In the genomic region with DNA sequence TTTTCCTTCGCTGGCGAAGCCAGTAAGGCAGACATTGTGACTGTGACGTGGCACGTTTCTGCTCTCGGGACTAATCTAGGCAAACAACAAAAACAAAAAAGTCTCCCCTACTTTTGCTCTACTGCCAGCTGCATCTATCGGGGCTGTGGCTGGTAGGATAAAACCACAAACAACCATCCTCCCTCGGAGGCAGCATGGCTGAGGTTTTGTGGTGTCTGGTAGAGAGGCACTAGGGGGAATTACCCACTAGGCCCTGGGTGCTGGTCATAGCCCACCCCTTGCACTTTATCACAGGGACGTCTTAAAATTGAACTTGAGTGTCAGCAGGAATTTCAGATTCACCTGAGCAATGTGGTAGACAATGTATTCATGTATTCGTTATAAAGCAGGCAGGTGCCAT, we compare ENCODE assay signal across 16 mouse cellular contexts.
"Had no signal": no experiment of that assay in that cellular context is flagged by ENCODE, and none has a peak within 500 bp of the region (broad histone marks: within the 10 kb centered on the region; RNA-seq: fewer than 3 reads in every experiment).

No protein-coding gene starts in this region.

- H3K4me1 ChIP-seq: midbrain, embryonic 10.5 days; midbrain, embryonic 12.5 days; neural tube, embryonic 12.5 days; stomach, embryonic 15.5 days had no signal

- H3K4me2 ChIP-seq: lung, embryonic 14.5 days; midbrain, embryonic 12.5 days; neural tube, embryonic 12.5 days; stomach, embryonic 15.5 days had no signal

- H3K27me3 ChIP-seq: megakaryocyte, embryonic 14.5 days; midbrain, embryonic 12.5 days; neural tube, embryonic 12.5 days; stomach, embryonic 15.5 days had no signal

- H3K9ac ChIP-seq: lung, embryonic 14.5 days; midbrain, embryonic 12.5 days; neural tube, embryonic 12.5 days; stomach, embryonic 15.5 days had no signal

- H3K27ac ChIP-seq: midbrain, embryonic 10.5 days; midbrain, embryonic 12.5 days; neural tube, embryonic 12.5 days; stomach, embryonic 15.5 days; stomach, postnatal 0 days had no signal

- H3K4me3 ChIP-seq: megakaryocyte, embryonic 14.5 days; midbrain, embryonic 10.5 days; midbrain, embryonic 12.5 days; neural tube, embryonic 12.5 days; stomach, embryonic 15.5 days had no signal

- H3K36me3 ChIP-seq: midbrain, embryonic 10.5 days; midbrain, embryonic 12.5 days; neural tube, embryonic 12.5 days; stomach, embryonic 15.5 days had no signal

- DNase-seq: lung, adult 18-20 months; lung, embryonic 14.5 days; lung, postnatal 10 days; lung, postnatal 4 days; midbrain, embryonic 14.5 days; right cerebral cortex, postnatal 14 days; thymus, adult 2 months; thymus, postnatal 14 days; thymus, postnatal 36 days had no signal

- ATAC-seq: midbrain, embryonic 16.5 days had no signal
